Mouse (Mus musculus) retina, adult 2 months (tissue): ENCODE measurements around the gene Man1b1.

ENCODE experiments used
- DNase-seq: peaks from one replicate; pipeline ENCODE4 v3.0.0-alpha.2; 2012; ENCODE audit warnings: low read depth, low spot score

The Man1b1 gene

DNA sequence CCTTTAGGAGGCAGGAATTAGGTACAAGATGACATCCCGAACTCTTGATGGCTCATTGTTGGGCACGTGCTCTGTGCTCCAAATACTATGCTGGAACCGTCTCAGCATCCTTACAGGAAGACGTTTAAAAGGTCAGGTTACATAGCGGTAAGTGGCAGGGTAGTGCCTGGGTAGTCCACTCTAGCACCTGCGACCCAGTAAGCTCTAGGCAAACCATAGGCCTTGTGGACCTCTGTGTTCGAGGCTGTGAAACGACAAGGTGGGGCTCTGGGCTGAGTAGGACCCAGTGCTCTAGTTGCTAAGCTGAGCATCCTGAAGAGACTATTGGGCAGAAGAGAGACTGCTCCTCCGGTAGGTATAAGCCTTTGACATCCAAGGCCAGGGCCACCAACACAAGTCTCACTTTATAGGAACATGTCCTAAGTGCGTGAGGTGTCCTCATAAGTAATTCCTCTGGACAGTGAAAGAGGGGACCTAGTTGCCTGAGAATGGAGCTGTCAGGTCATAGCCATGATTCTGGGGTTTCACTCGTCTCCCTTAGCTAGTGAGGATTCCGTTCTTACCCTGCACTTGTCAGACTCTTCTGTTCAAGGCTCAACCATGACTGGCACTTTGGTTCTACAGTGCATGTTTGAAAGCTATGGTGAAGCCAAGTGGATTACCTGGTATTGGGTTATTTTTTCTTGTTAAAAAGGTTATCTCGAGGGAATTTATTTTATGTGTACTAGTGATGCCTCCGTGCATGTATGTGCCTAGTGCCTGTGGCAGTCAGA is 26.4 kb upstream of the Man1b1 start:
- no peak for DNase-seq

DNA sequence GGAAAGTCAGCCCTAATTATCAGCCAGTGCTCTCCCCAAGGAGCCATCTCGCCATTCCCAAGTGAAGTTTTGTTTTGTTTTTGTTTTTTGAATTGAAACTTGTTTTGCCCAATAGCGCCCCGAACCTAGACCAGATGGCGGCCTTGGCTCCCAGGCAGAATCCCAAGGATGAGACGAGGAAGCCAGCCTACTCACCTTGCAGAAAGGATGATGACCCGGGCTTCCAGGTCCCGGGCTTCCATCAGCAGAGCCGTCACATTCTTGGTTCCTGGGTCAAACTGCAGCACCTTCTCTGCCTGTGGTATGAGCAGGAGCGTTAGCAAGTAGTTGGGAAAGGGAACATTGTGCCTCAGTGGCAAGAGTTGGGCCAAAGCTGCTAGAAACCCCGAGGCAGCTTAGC is 22.0 kb upstream of the Man1b1 start:
- no peak for DNase-seq

GRCm38 (mm10) chr2:25310969-25311368 is 21.2 kb upstream of the Man1b1 start:
- no peak for DNase-seq

DNA sequence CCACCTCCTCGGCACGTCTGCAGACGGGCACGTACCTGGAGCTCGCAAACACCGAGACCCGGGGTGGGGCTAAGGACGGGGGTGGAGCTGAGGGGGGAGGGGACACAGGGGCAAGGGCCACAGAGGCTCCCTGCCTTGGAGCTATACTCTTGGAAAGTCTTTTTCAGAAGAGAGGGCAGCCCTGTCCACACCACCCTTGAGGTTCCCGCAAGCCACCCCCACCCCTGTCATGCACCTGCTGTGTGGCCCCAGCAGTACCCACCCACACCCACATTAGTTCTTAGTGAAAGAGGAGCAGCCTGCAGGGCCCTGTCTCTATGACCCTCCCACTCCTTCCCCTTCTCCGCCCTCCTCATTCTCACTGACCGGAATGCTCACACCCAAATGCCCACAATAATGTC is 20.6 kb upstream of the Man1b1 start:
- DNase-seq = no peak

GRCm38 (mm10) chr2:25318119-25318966 is 13.8 kb upstream of the Man1b1 start:
- DNase-seq = no peak

DNA sequence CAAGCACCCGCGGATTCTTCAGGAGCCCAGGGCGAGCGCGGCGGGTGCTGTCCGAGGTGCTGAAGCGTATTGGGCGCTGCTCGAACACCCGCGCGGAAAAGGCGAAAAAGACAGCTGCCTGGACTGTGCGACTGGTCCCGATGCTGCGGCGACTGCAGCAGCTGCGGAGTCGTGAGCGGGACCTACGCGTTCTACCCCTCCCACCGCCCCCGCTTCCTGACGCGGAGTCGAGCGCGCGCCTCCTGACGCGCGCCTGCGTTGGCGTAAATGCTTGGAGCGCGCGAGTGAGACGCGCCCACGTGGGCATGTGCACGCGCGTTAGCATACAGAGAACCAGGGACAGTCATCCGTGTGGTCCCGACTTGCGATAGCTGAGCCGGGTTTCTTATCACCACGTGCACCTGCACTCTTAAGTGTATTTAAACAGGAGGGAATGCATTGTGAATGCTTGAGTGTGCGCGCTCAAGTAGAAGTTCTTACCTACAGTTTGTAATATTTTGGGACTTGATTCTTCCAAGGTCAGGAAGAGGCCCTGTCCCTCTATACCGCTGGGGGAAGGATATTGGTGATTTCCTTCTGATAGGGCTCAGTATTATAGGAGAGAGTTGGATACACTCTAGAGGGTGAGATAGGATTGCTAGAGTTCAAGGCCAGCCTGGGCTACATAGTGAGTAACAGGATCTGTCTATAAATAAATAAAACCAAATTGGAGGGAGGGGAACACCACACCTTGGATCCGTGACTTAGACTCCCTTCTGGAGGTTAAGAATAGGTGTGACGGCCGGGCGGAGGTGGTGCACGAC is 13.0 kb upstream of the Man1b1 start, which contains the start of gene Grin1:
TSS of gene Grin1 (minus strand) at position 217 of the 803 bp plus-strand sequence.
- DNase-seq = peak; percentile 57

- no peak for DNase-seq
These were observed 12.1 kb upstream of the Man1b1 start for GRCm38 (mm10) chr2:25320084-25320483.

DNA sequence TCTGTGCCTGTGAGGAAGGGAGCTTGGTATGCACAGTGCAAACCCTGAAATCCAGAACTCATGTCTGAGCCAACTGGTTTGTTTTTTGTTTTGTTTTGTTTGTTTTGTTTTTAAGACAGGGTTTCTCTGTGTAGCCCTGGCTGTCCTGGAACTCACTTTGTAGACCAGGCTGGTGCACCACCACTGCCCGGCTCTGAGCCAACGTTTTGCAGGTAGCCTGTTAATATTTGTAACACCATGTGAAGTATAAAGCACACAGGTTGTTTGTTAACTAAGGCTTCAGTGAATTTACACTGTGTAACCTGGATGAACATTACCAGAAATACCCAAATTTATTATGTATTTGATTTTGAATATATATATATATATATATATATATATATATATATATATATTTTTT is 6.1 kb upstream of the Man1b1 start:
- DNase-seq = no peak

DNA sequence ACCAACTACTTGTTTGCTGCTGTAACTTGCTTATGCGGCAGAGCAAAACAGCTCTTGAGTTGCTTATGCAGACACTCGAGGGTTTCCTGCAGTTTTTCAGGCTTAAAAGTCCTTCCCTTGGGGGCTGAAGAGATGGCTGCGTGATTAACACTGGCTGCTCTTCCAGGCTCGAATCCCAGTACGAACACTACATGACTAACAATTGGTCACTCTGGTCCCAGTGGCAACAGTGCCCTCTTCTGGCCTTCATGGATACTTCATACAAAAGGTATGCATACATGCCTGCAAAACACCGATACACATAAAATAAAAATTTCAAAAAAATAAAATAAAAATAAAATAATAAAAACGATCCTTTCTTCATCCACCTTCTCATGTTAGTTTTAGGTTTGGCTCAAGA is 3.7 kb upstream of the Man1b1 start:
- no peak for DNase-seq

- no peak for DNase-seq
These were observed 668 bp upstream of the Man1b1 start for GRCm38 (mm10) chr2:25331470-25331869.

GRCm38 (mm10) chr2:25333569-25333968 is 1.4 kb downstream of the Man1b1 start:
- DNase-seq = no peak

DNA sequence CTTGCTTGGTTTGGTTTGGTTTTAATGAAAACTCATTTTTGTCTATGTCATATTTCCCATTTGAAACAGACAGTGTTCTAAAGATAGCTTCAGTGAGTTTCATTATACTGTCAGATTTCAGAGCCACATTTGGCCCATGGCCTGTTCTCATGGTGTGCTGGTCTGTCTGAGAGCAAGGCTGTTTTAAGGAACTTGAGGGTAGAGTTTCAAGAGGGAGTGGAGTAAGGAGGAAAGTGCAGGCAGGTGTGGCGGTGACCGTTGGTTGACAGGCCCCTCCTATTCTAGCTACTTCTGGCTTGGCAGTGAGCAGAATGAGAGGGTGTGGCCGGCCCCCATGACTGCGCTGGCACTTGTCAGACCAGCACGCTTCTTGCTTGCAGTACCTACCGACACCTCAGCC is 6.2 kb downstream of the Man1b1 start:
- DNase-seq = no peak

- no peak for DNase-seq
These were observed 16.0 kb downstream of the Man1b1 start for GRCm38 (mm10) chr2:25348162-25348561.

DNA sequence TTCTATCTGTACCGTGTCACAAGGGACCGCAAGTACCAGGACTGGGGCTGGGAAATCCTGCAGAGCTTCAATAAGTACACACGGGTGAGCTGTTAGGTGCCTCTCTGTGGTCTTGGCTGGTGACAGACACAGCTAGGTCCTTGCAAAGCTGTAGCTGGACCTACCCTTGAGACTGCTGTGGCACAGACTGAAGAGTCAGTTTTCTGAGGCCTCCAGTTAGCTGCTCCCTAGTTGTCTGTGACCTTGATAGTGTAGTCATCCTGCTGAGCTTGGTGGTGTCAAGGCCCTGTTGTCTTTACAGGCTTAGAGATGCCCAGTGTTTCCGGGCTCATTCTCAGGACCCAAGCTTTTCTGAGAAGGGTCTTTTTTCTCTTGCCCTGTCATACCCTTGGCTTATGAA is 17.4 kb downstream of the Man1b1 start:
- no peak for DNase-seq

DNA sequence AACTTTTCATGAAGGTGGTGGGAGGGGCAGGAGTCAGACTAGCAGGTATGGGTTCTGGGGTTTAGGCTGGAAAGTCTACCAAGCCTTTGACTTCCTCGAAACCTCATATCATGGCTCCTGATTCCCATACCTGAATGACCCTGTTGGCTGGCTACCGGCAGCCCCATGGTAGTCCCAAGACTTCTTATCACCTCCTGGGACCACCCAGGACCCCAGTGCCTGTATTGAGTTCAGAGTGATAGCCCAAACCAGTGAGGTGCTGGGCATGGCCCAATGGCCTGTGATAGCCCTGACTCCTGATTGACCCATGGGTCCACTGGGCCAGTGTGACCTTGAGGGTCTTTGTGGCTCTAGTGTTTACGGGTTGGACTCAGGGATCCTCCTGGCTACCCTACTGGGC is 18.6 kb downstream of the Man1b1 start:
- DNase-seq = no peak

- no peak for DNase-seq
These were observed 22.1 kb downstream of the Man1b1 start for GRCm38 (mm10) chr2:25354211-25354610.

- DNase-seq = no peak
These were observed 23.4 kb downstream of the Man1b1 start for GRCm38 (mm10) chr2:25355419-25356066.

DNA sequence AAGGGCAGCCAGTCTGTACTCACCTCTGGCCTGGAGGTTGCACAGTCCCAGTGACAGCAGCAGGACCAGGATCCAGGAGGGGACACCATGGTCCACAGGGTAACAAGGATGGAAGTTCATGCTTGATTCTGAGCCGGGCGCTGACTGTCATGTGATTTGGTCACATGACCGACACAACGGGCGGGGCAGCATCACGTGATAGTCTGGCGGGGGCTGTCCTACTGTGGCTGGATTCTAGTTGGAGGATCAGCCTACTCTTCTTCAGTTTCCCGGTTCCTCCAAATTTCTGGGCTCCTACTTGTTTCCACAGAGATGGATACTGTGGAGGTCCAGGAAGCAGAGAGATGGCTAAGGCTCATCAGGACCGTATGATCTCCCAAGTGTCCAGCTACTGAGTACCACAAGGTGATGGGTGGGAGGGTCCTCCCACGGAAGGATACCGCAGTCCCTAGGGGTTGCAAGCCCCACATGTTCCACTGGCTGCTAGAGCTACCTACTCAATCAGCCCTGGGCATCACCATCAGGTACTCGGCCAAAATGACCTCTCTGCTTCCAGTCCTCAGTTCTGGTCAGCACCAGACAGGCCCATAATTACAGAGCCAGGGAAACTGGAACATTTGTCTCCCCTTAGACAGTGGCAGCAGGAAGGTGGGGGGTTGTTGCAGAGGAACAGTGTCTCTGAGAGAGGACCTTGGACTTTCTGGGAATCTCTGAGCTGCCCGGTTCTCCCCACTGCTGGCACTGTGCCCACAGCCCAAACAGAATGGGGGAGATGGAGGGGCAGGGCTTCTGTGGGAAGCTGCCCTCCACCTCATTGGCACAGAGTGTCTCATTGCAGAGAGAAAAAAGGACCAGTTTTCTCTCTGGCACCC is 24.3 kb downstream of the Man1b1 start, which contains the start of gene Dpp7:
TSS of gene Dpp7 (minus strand) at position 152 of the 872 bp plus-strand sequence.
- DNase-seq = peak; percentile 73

DNA sequence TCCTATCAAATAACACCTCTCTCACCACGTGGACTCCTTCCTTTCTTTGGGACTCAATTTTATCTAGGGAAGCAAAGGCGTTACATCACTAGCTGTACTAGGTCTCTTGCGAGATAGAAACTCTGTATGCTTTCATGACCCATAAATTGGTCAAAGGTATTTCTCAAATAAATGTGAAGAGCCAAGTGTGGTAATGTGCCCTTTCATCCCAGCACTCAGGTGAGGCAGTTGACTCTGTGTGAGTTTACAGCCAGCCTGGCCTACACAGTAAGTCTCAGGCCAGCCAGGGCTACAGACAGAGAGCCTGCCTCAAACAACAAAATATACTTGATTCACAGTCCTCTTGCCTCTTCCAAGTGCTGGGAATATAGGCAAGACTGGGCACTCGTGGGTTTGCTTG is 27.7 kb downstream of the Man1b1 start:
- no peak for DNase-seq

DNA sequence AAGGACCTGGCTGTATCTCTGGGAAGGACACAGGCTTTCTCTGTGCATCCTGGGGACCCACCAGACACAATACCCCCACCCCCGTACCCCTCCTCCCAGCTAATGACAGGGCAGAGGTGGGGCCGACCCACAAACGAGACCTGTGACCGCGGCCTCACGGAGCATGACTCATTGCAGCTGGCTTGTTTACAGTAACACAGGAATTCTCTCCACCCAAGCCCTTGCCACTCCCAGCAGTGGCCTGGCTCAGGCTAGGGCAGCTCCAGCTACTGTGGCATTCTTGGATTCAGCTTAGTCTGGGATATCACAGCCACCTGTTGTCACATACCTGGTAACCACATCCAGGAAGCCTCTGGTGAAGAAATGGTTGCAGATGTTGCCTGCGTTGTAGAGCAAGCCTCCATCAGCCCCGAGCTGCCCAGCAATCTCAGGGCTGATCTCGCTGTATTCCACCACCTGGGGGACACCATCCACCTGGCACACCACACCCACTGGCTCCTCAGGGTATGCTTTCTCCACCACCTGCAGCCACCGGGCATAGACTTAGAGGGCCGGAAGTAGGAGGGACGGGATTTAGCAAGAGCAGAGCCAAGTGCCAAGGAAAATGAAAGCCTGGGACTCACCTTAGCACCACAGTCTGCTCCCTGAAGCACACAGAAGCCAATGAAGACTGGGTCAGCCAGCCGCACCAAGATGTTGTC is 31.5 kb downstream of the Man1b1 start:
- DNase-seq = no peak
